Mouse (Mus musculus) forelimb bud, embryonic 11.5 days (tissue): ENCODE measurements around the gene Zfp92.

ENCODE experiments used
- DNase-seq: peaks from one replicate; pipeline ENCODE4 v3.0.0-alpha.2; 2012; ENCODE audit warnings: low read depth, low spot score

The Zfp92 gene

GRCm38 (mm10) chrX:73474340-73475165, 63.7 kb downstream of the Zfp92 start:
- no peak for DNase-seq

- DNase-seq = no peak
Measured at GRCm38 (mm10) chrX:73475658-73476256, 64.9 kb downstream of the Zfp92 start.

GRCm38 (mm10) chrX:73476621-73477020, 65.7 kb downstream of the Zfp92 start:
- DNase-seq = no peak

DNA sequence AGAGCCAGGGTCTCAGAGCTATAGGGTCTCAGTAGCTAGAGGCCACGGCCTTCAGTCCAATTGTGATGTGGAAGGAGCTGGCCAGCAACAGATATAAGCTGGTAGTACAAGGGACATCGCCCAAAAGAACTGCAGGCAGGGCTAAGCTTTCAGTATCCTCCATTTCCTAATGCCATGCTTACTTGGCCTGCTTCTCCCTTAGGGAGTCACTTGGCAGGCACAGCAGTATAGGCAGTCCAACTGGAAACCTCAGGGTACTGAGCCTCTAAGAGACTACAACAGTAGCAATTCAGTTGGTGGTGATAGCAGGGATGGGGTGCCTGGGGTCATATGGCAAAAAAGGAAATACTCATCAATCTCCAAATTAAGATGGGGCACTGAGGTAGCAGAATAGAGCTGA, 66.6 kb downstream of the Zfp92 start:
- no peak for DNase-seq
